Mouse (Mus musculus) lung, postnatal 0 days (tissue): ENCODE measurements at regions not wholly inside any gene's neighbourhood (a gene's known extent, or its start where the extent isn't known, plus 50 kb on each side); places are given as distances from the start of the nearest gene placed in this dataset.

Source experiments
- ATAC-seq: fragments of 200-750 bp; cut with Nextera tagmentation; 2 replicates; pipeline ENCODE4 v1.8.0; 2017; ENCODE audit warnings: moderate library complexity
- DNase-seq: peaks from one replicate; pipeline ENCODE4 v3.0.0-alpha.2; 2016; ENCODE audit warnings: low spot score
- H3K27ac ChIP-seq: fragments of 300-500 bp; sonication (generic); 2 replicates; pipeline ENCODE4 v1.5.1; 2014; ENCODE audit warnings: antibody characterized with exemption, mild to moderate bottlenecking, low read length, mixed read lengths
- H3K27me3 ChIP-seq: fragments of 300-500 bp; sonication (generic); replicated peaks from 2 replicates; pipeline ENCODE4 v1.6.1; 2014; ENCODE audit warnings: low read length, mixed read lengths; ENCODE audit not compliant: insufficient read depth
- H3K36me3 ChIP-seq: fragments of 300-500 bp; sonication (generic); 2 replicates; pipeline ENCODE4 v1.6.1; 2014; ENCODE audit warnings: low read length, mixed read lengths; ENCODE audit not compliant: insufficient read depth
- H3K4me1 ChIP-seq: fragments of 300-500 bp; sonication (generic); 2 replicates; pipeline ENCODE4 v1.6.1; 2014; ENCODE audit warnings: antibody characterized with exemption, low read depth, low read length, mixed read lengths; ENCODE audit not compliant: insufficient read depth
- H3K4me2 ChIP-seq: fragments of 300-500 bp; sonication (generic); replicated peaks from 2 replicates; pipeline ENCODE4 v1.6.1; 2014; ENCODE audit warnings: low read depth, mild to moderate bottlenecking, low read length, moderate library complexity, mixed read lengths
- H3K4me3 ChIP-seq: fragments of 300-500 bp; sonication (generic); 2 replicates; pipeline ENCODE4 v1.5.1; 2014; ENCODE audit warnings: low read depth, low read length
- H3K9ac ChIP-seq: fragments of 300-500 bp; sonication (generic); replicated peaks from 2 replicates; pipeline ENCODE4 v1.6.1; 2014; ENCODE audit warnings: low read depth, mild to moderate bottlenecking
- H3K9me3 ChIP-seq: fragments of 300-500 bp; sonication (generic); 2 replicates; pipeline ENCODE4 v1.6.1; 2016; ENCODE audit warnings: low read length, mixed read lengths
- CTCF ChIP-seq: IDR thresholded peaks from 2 replicates; pipeline ENCODE4 v1.5.1; 2016; ENCODE audit warnings: antibody characterized with exemption, mild to moderate bottlenecking
- EP300 ChIP-seq: IDR thresholded peaks from 2 replicates; pipeline ENCODE4 v1.6.1; 2016; ENCODE audit warnings: antibody characterized with exemption, mild to moderate bottlenecking, control low read depth
- WGBS: fragments of 180-500 bp; shearing (Covaris S2); extraction: QIAGEN DNeasy Blood & Tissue Kit; methylation state at CpG from one replicate; pipeline ENCODE4 v1.1.7; 2014; 5-methylcytosine and 5-hydroxymethylcytosine counted together

GRCm38 (mm10) chr2:117901311-117901710, 210.4 kb upstream of the Thbs1 start:
- no peaks in the 10 kb centered on the region for H3K9me3 ChIP-seq
- no peak overlapping the region for H3K4me2 ChIP-seq
- TF ChIP-seq EP300: no peak
- TF ChIP-seq CTCF: no peak
- no peak overlapping the region for H3K4me3 ChIP-seq
- no peak for ATAC-seq
- WGBS: 83% methylated on average over 2 of the region's 2 CpGs
- no peaks in the 10 kb centered on the region for H3K4me1 ChIP-seq
- H3K9ac ChIP-seq: no peak overlapping the region
- DNase-seq: no peak
- H3K27me3 ChIP-seq: no peaks in the 10 kb centered on the region
- no peak overlapping the region for H3K27ac ChIP-seq
- H3K36me3 ChIP-seq: no peaks in the 10 kb centered on the region

GRCm38 (mm10) chr2:117902837-117903236, 208.8 kb upstream of the Thbs1 start:
- ATAC-seq: no peak
- Histone ChIP-seq H3K27ac (no peak overlapping the region), H3K4me2 (no peak overlapping the region), H3K9ac (no peak overlapping the region), H3K4me1 (no peaks in the 10 kb centered on the region), H3K4me3 (no peak overlapping the region), H3K36me3 (no peaks in the 10 kb centered on the region), H3K27me3 (no peaks in the 10 kb centered on the region), H3K9me3 (no peaks in the 10 kb centered on the region)
- TF ChIP-seq CTCF (no peak), EP300 (no peak)
- 71% methylated on average over 5 of the region's 5 CpGs for WGBS
- peak; percentile 20 for DNase-seq

GRCm38 (mm10) chr2:117903705-117904104, 208.0 kb upstream of the Thbs1 start:
- no peak overlapping the region for H3K27ac ChIP-seq
- 64% methylated on average over 2 of the region's 2 CpGs for WGBS
- DNase-seq: peak; percentile 69
- no peak overlapping the region for H3K4me2 ChIP-seq
- H3K9me3 ChIP-seq: no peaks in the 10 kb centered on the region
- no peak overlapping the region for H3K4me3 ChIP-seq
- H3K27me3 ChIP-seq: no peaks in the 10 kb centered on the region
- H3K36me3 ChIP-seq: no peaks in the 10 kb centered on the region
- peak; percentile 48 for ATAC-seq
- no peak overlapping the region for H3K9ac ChIP-seq
- H3K4me1 ChIP-seq: no peaks in the 10 kb centered on the region
- TF ChIP-seq CTCF: no peak
- peak; percentile 46 for TF ChIP-seq EP300

- H3K9ac ChIP-seq: no peak overlapping the region
- no peak overlapping the region for H3K27ac ChIP-seq
- H3K9me3 ChIP-seq: no peaks in the 10 kb centered on the region
- ATAC-seq (no peak), DNase-seq (no peak)
- TF ChIP-seq CTCF (no peak), EP300 (no peak)
- WGBS: 90% methylated on average over 2 of the region's 2 CpGs
- H3K27me3 ChIP-seq: no peaks in the 10 kb centered on the region
- no peaks in the 10 kb centered on the region for H3K4me1 ChIP-seq
- no peak overlapping the region for H3K4me2 ChIP-seq
- H3K4me3 ChIP-seq: no peak overlapping the region
- no peaks in the 10 kb centered on the region for H3K36me3 ChIP-seq
These were observed 205.2 kb upstream of the Thbs1 start for GRCm38 (mm10) chr2:117906509-117906908.

- no peak; the same call in 1 of the 2 replicates for TF ChIP-seq EP300
- TF ChIP-seq CTCF: no peak
- H3K36me3 ChIP-seq: no peaks in the 10 kb centered on the region
- H3K4me1 ChIP-seq: no peaks in the 10 kb centered on the region
- no peak overlapping the region for H3K9ac ChIP-seq
- DNase-seq (no peak), ATAC-seq (no peak)
- H3K27ac ChIP-seq: no peak overlapping the region
- H3K4me2 ChIP-seq: no peak overlapping the region
- no peaks in the 10 kb centered on the region for H3K9me3 ChIP-seq
- no peak overlapping the region for H3K4me3 ChIP-seq
- WGBS: 46% methylated on average over 1 of the region's 1 CpGs
- H3K27me3 ChIP-seq: no peaks in the 10 kb centered on the region
These were observed 200.9 kb upstream of the Thbs1 start for GRCm38 (mm10) chr2:117910781-117911180.

GRCm38 (mm10) chr2:117912722-117913121, 199.0 kb upstream of the Thbs1 start:
- Histone ChIP-seq H3K9me3 (no peaks in the 10 kb centered on the region), H3K4me3 (no peak overlapping the region), H3K9ac (no peak overlapping the region), H3K27ac (no peak overlapping the region), H3K36me3 (no peaks in the 10 kb centered on the region), H3K4me1 (no peaks in the 10 kb centered on the region), H3K27me3 (no peaks in the 10 kb centered on the region), H3K4me2 (no peak overlapping the region)
- TF ChIP-seq EP300 (no peak), CTCF (peak; percentile 43; the same call in 1 of the 2 replicates)
- 78% methylated on average over 2 of the region's 2 CpGs for WGBS
- no peak for ATAC-seq
- DNase-seq: peak; percentile 30

GRCm38 (mm10) chr2:117913846-117914245, 197.8 kb upstream of the Thbs1 start:
- Histone ChIP-seq H3K4me1 (no peaks in the 10 kb centered on the region), H3K4me3 (no peak overlapping the region), H3K9me3 (no peaks in the 10 kb centered on the region), H3K27ac (no peak overlapping the region), H3K36me3 (no peaks in the 10 kb centered on the region), H3K9ac (no peak overlapping the region), H3K27me3 (no peaks in the 10 kb centered on the region), H3K4me2 (no peak overlapping the region)
- peak; percentile 41 for DNase-seq
- ATAC-seq: peak; percentile 21; the same call in 1 of the 2 replicates
- TF ChIP-seq CTCF (peak; percentile 39; the same call in 1 of the 2 replicates), EP300 (no peak)
- WGBS: 90% methylated on average over 4 of the region's 4 CpGs
